Mouse (Mus musculus): ENCODE measurements at regions not wholly inside any gene's neighbourhood (a gene's known extent, or its start where the extent isn't known, plus 50 kb on each side); places are given as distances from the start of the nearest gene placed in this dataset.

GRCm38 (mm10) chr11:30372924-30373323, 98.7 kb downstream of the 4930505A04Rik start:
- DNase-seq (ENCODE audit: low spot score in 2 of 2): no peak

GRCm38 (mm10) chr11:30371963-30372362, 99.7 kb downstream of the 4930505A04Rik start:
- no peak for DNase-seq (ENCODE audit: low spot score in 2 of 2)

DNA sequence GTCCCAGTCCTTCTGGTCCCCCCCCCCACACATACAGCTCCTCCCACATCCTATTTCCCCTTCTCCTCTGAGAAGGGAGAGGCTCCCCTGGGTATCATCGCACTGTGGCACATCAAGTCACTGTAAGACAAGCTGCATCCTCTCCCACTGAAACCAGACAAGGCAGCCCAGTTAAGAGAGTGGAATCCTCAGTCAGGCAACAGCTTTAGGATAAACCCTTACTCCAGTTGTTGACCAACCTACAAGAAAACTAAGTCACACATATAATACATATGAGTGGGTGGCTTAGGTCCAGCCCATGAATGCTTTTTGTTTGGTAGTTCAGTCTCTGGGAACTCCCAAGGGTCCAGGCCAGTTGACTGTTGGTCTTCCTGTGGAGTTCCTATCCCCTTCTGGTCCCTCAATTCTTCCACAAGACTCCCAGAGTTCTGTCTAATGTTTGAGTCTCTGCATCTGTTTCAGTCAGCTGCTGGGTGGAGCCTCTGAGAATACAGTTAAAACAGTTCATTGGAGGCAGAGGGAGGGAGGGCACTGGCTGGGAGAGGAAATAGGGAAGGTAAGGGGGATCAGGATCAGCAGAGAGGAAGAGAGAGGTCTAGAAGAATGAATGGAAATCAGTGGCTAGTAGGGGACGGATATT, 101.7 kb upstream of the Sptbn1 start:
- DNase-seq (ENCODE audit: low spot score in 2 of 2): no peak

- no peak for DNase-seq (ENCODE audit: low spot score in 2 of 2)
These were observed 99.6 kb upstream of the Sptbn1 start for GRCm38 (mm10) chr11:30367373-30368225.

GRCm38 (mm10) chr11:30366491-30366890, 98.5 kb upstream of the Sptbn1 start:
- no peak for DNase-seq (ENCODE audit: low spot score in 2 of 2)

DNA sequence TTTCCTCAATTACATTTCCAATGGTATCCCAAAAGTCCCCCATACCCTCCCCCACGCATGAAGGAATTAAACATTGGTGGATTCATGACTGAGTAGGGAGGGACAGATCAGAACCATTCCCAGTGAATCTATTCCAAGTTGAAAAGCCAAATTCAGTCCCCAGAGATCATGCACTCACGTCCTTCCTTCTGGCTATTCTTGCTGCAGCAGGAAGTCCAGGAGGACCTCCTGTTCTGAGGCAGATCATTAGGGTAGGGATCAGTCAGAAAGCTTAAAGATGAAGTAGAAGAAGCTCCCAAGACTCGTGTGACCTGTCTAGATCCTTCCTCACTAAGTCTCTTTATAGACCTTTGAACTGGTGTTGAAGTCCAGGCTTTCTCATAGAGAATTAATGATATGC, 97.0 kb upstream of the Sptbn1 start:
- no peak for DNase-seq (ENCODE audit: low spot score in 2 of 2)

- no peak for DNase-seq (ENCODE audit: low spot score in 2 of 2)
These were observed 96.6 kb upstream of the Sptbn1 start for GRCm38 (mm10) chr11:30364591-30364990.

DNA sequence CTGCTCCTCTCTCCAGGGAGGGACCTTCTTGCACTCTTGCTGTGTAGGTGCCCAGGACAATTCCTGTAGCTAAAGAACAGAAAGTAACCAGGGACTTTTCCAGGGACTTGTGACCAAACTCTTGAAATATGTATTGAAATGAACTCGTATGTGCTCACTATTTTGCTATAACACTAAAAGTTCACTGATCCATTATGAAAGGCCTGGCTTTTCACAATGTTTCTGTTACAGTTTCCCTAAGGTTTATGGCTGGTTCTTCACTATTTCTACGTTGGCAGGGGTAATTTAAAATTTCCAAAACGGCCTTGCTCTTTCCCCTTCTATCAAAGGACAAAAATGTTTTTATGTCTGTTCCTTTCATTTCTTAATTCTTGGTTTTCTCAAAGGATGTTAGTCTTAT, 90.2 kb upstream of the Sptbn1 start:
- DNase-seq (ENCODE audit: low spot score in 2 of 2): no peak

GRCm38 (mm10) chr11:30355356-30355755, 87.4 kb upstream of the Sptbn1 start:
- DNase-seq (ENCODE audit: low spot score in 2 of 2): no peak

DNA sequence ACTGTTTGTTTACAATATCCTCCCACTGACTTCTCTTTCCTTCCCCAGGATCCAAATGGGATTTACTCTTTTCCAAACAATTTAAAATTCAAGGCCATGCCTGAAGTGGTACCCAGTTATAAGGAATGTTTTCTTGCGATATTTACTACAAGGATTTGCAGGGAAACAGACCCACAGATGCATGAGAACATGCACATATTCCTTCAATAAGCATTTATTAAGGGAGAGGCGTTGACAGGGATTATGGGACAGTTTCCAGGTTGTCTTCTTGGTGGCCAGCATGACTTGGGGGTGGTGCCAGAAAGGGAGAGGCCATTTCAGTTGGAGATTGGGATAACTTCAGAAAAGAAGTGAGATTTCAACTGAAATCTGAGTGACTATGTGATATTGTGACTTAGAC, 58.4 kb upstream of the Sptbn1 start:
- DNase-seq (ENCODE audit: low spot score in 2 of 2): peak; percentile 3 to 19

Measured in urinary bladder, postnatal 36 days (tissue).